Mouse (Mus musculus) urinary bladder, postnatal 25 days (tissue): ENCODE results near the gene Nr1d1.

Experiments
- DNase-seq: peaks from one replicate; pipeline ENCODE4 v3.0.0; 2022; ENCODE audit warnings: low spot score

Nr1d1 gene

GRCm38 (mm10) chr11:98769007-98769954 is 5.9 kb downstream of the Nr1d1 start:
- no peak for DNase-seq

GRCm38 (mm10) chr11:98768127-98769006 is 6.8 kb downstream of the Nr1d1 start:
- DNase-seq: no peak

GRCm38 (mm10) chr11:98767713-98768112 is 7.4 kb downstream of the Nr1d1 start:
- no peak for DNase-seq

GRCm38 (mm10) chr11:98767276-98767675 is 7.9 kb downstream of the Nr1d1 start:
- no peak for DNase-seq

- DNase-seq: no peak
These were observed 8.3 kb downstream of the Nr1d1 start for GRCm38 (mm10) chr11:98766816-98767215.

GRCm38 (mm10) chr11:98766346-98766745 is 8.8 kb downstream of the Nr1d1 start:
- no peak for DNase-seq

- DNase-seq: no peak
These were observed 9.5 kb downstream of the Nr1d1 start for GRCm38 (mm10) chr11:98765421-98766309.

- no peak for DNase-seq
These were observed 10.4 kb downstream of the Nr1d1 start for GRCm38 (mm10) chr11:98764746-98765145.

- DNase-seq: no peak
These were observed 11.0 kb downstream of the Nr1d1 start for GRCm38 (mm10) chr11:98764091-98764490.

- DNase-seq: no peak
These were observed 11.7 kb downstream of the Nr1d1 start for GRCm38 (mm10) chr11:98763502-98763861.

- DNase-seq: no peak
These were observed 12.2 kb downstream of the Nr1d1 start for GRCm38 (mm10) chr11:98762756-98763501.

GRCm38 (mm10) chr11:98761939-98762338 is 13.2 kb downstream of the Nr1d1 start:
- DNase-seq: no peak

GRCm38 (mm10) chr11:98756711-98757110 is 18.4 kb downstream of the Nr1d1 start:
- DNase-seq: no peak

GRCm38 (mm10) chr11:98755726-98756380 is 19.3 kb downstream of the Nr1d1 start:
- DNase-seq: no peak

GRCm38 (mm10) chr11:98754621-98755181 is 20.4 kb downstream of the Nr1d1 start:
- DNase-seq: no peak

- DNase-seq: no peak
These were observed 20.9 kb downstream of the Nr1d1 start for GRCm38 (mm10) chr11:98754151-98754620.

- DNase-seq: no peak
These were observed 21.9 kb downstream of the Nr1d1 start for GRCm38 (mm10) chr11:98753264-98753663.

GRCm38 (mm10) chr11:98752562-98753140 is 22.5 kb downstream of the Nr1d1 start:
- no peak for DNase-seq

GRCm38 (mm10) chr11:98751221-98751782 is 23.8 kb downstream of the Nr1d1 start:
- no peak for DNase-seq
